14 mouse cellular contexts compared by ENCODE assay signal in genomic region chr1:178447036-178447435, GRCm38 (mm10).
"Had no signal": no experiment of that assay in that cellular context is flagged by ENCODE, and none has a peak within 500 bp of the region (broad histone marks: within the 10 kb centered on the region; RNA-seq: fewer than 3 reads in every experiment).

No protein-coding gene starts in this region.

- ATAC-seq: lung, postnatal 0 days; midbrain, embryonic 13.5 days; midbrain, embryonic 15.5 days had no signal

- H3K9ac ChIP-seq: lung, embryonic 15.5 days; midbrain, embryonic 13.5 days; midbrain, embryonic 15.5 days; neural tube, embryonic 12.5 days had no signal

- H3K36me3 ChIP-seq: lung, embryonic 15.5 days; midbrain, embryonic 13.5 days; midbrain, embryonic 15.5 days; neural tube, embryonic 12.5 days had no signal

- H3K27ac ChIP-seq: lung, embryonic 15.5 days; macrophage; midbrain, embryonic 13.5 days; midbrain, embryonic 15.5 days; neural tube, embryonic 12.5 days had no signal

- H3K4me2 ChIP-seq: lung, embryonic 15.5 days; midbrain, embryonic 11.5 days; midbrain, embryonic 13.5 days; midbrain, embryonic 15.5 days; neural tube, embryonic 12.5 days had no signal

- H3K4me1 ChIP-seq: lung, embryonic 15.5 days; midbrain, embryonic 15.5 days; neural tube, embryonic 12.5 days had no signal

- H3K27me3 ChIP-seq: lung, embryonic 15.5 days; midbrain, embryonic 13.5 days; midbrain, embryonic 15.5 days; neural tube, embryonic 12.5 days had no signal

- H3K9me3 ChIP-seq: lung, embryonic 15.5 days; midbrain, embryonic 13.5 days; midbrain, embryonic 15.5 days; neural tube, embryonic 12.5 days had no signal

- DNase-seq: lung, adult 2 months; lung, postnatal 14 days; lung, postnatal 36 days; right cerebral cortex, postnatal 14 days; thymus, adult 18-20 months; thymus, postnatal 14 days; thymus, postnatal 36 days had no signal

- H3K4me3 ChIP-seq: lung, embryonic 15.5 days; midbrain, embryonic 13.5 days; midbrain, embryonic 15.5 days; neural tube, embryonic 12.5 days had no signal
